Comparison of ENCODE assay signal across 27 mouse cellular contexts in genomic region chr12:57672414-57672813, GRCm38 (mm10).
"Had no signal": no experiment of that assay in that cellular context is flagged by ENCODE, and none has a peak within 500 bp of the region (broad histone marks: within the 10 kb centered on the region; RNA-seq: fewer than 3 reads in every experiment).

No protein-coding gene starts in this region.

- H3K27ac ChIP-seq: embryonic facial prominence, embryonic 10.5 days; embryonic facial prominence, embryonic 12.5 days; embryonic facial prominence, embryonic 13.5 days; embryonic facial prominence, embryonic 15.5 days; forebrain, embryonic 10.5 days; forebrain, embryonic 12.5 days; forebrain, embryonic 13.5 days; forebrain, embryonic 15.5 days; gastrocnemius, adult 2 months; heart, adult 2 months had no signal

- H3K4me1 ChIP-seq: embryonic facial prominence, embryonic 10.5 days; embryonic facial prominence, embryonic 12.5 days; embryonic facial prominence, embryonic 13.5 days; embryonic facial prominence, embryonic 15.5 days; forebrain, embryonic 10.5 days; forebrain, embryonic 12.5 days; forebrain, embryonic 13.5 days; forebrain, embryonic 15.5 days had no signal

- H3K27me3 ChIP-seq: embryonic facial prominence, embryonic 12.5 days; embryonic facial prominence, embryonic 13.5 days; embryonic facial prominence, embryonic 15.5 days; forebrain, embryonic 12.5 days; forebrain, embryonic 13.5 days; forebrain, embryonic 15.5 days had no signal

- ATAC-seq: forebrain, embryonic 13.5 days; forebrain, embryonic 14.5 days; forebrain, embryonic 15.5 days; forebrain, embryonic 16.5 days; forebrain, postnatal 0 days had no signal

- H3K4me2 ChIP-seq: embryonic facial prominence, embryonic 12.5 days; embryonic facial prominence, embryonic 13.5 days; embryonic facial prominence, embryonic 15.5 days; forebrain, embryonic 12.5 days; forebrain, embryonic 13.5 days; forebrain, embryonic 15.5 days had no signal

- H3K36me3 ChIP-seq: embryonic facial prominence, embryonic 10.5 days; embryonic facial prominence, embryonic 12.5 days; embryonic facial prominence, embryonic 13.5 days; embryonic facial prominence, embryonic 15.5 days; forebrain, embryonic 10.5 days; forebrain, embryonic 12.5 days; forebrain, embryonic 15.5 days had no signal

- DNase-seq: cerebellum, adult 9-10 months; cerebellum, adult 9-11 months; cerebellum, postnatal 10 days; cerebellum, postnatal 14 days; cerebellum, postnatal 25 days; cerebellum, postnatal 36 days; embryo, embryonic 11 days; forebrain, postnatal 0 days; gastrocnemius, adult 2 months; gastrocnemius, postnatal 10 days; gastrocnemius, postnatal 14 days; gastrocnemius, postnatal 25 days; gastrocnemius, postnatal 36 days; heart, adult 11 months; heart, adult 18-20 months; heart, adult 2 months had no signal

- H3K4me3 ChIP-seq: embryonic facial prominence, embryonic 10.5 days; embryonic facial prominence, embryonic 12.5 days; embryonic facial prominence, embryonic 13.5 days; embryonic facial prominence, embryonic 15.5 days; erythroblast, embryonic 14.5 days; forebrain, embryonic 10.5 days; forebrain, embryonic 12.5 days; forebrain, embryonic 13.5 days; forebrain, embryonic 15.5 days; gastrocnemius, adult 2 months; heart, adult 2 months had no signal

- H3K9ac ChIP-seq: embryonic facial prominence, embryonic 12.5 days; embryonic facial prominence, embryonic 13.5 days; embryonic facial prominence, embryonic 15.5 days; forebrain, embryonic 12.5 days; forebrain, embryonic 13.5 days; forebrain, embryonic 15.5 days; forebrain, postnatal 0 days had no signal

- H3K9me3 ChIP-seq: embryonic facial prominence, embryonic 10.5 days; embryonic facial prominence, embryonic 12.5 days; embryonic facial prominence, embryonic 13.5 days; embryonic facial prominence, embryonic 15.5 days; forebrain, embryonic 10.5 days; forebrain, embryonic 12.5 days; forebrain, embryonic 13.5 days; forebrain, embryonic 15.5 days had no signal
